In the genomic region with DNA sequence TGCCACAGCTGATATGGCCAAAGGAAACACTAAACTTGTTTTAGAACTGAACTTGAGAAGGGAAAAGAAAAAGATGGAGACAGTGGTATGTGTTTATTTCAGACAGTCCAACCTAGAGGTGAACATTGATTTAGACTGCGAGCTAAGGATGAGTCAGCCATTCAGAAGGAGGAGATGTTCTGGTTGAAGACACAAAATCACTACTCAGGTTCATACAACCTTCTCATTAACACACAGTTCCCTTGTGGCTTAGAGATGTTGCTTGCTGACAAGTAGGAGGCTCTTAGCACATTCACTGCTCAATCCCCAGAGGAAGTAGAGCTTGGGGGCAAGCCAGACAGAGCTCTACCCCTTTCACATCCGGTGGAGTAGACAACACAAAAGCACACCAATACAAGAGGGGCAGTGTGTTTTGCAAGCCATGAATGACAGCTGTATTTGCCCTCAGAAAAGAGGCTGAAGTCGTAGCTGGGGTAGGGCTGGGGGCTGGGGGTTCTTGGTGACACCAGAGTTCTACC, we compare ENCODE assay signal across 1 mouse cellular context.
TF ChIP-seq lines count a peak whose summit lies in the region.

No protein-coding gene starts in this region.

TF ChIP-seq in MEL, 35 proteins besides CTCF, POLR2A, EP300 and RAD21:
- TF ChIP-seq HCFC1 (IDR thresholded peaks at IDR 0.05; ENCODE audit: low read depth, low read length), result no peak
- TF ChIP-seq NELFE (IDR thresholded peaks at IDR 0.05; ENCODE audit: low read depth, low read length), result no peak
- TF ChIP-seq CHD2 (IDR thresholded peaks at IDR 0.05; ENCODE audit: low read length), result no peak
- no peak for TF ChIP-seq USF2 (IDR thresholded peaks at IDR 0.05; ENCODE audit: borderline replicate concordance in 1 of 2, insufficient read depth in 1 of 2, low read depth in 1 of 2, low read length in 2 of 2)
- no peak for TF ChIP-seq ZC3H11A (IDR thresholded peaks at IDR 0.05; ENCODE audit: low read depth, low read length)
- no peak for TF ChIP-seq USF1 (IDR thresholded peaks at IDR 0.05; ENCODE audit: low read depth, low read length)
- TF ChIP-seq ZKSCAN1 (IDR thresholded peaks at IDR 0.05; ENCODE audit: low read depth, low read length), result no peak
- no peak for TF ChIP-seq MAX (IDR thresholded peaks at IDR 0.05; ENCODE audit: low read length)
- no peak for TF ChIP-seq ELF1 (IDR thresholded peaks at IDR 0.05; ENCODE audit: low read depth, low read length)
- no peak for TF ChIP-seq TAL1 (IDR thresholded peaks at IDR 0.05; ENCODE audit: low read length)
- TF ChIP-seq MXI1 (IDR thresholded peaks at IDR 0.05; ENCODE audit: low read depth, low read length), result no peak
- no peak for TF ChIP-seq MAFK (IDR thresholded peaks at IDR 0.05; ENCODE audit: borderline replicate concordance, low read depth, low read length)
- TF ChIP-seq KAT2A (conservative IDR thresholded peaks at IDR 0.05; ENCODE audit: low read depth, low read length), result no peak
